Mouse (Mus musculus): ENCODE data around the gene Tnfrsf19.

Gene Tnfrsf19

DNA sequence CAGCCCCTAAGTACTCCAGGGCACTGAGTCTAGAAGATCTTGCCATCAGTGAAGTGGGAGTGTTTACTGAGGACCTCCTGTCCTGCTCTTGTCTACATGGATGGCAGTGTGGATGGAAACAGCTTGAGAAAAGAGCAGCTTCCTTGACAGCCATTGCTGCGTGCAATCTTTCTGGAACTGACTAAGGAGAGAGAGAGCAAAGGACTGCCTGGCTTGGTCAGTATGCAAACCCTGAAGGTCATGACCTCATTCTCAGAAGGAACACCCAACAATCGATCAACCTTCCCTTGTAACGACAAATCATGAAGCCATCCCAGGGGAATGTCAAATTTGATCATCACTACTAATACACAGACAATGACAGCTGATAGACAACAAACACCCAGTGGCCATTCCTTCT lies 70.1 kb downstream of the Tnfrsf19 start:
- no peak for ATAC-seq (ENCODE audit: insufficient number of reproducible peaks, low FRiP score, low TSS enrichment)

DNA sequence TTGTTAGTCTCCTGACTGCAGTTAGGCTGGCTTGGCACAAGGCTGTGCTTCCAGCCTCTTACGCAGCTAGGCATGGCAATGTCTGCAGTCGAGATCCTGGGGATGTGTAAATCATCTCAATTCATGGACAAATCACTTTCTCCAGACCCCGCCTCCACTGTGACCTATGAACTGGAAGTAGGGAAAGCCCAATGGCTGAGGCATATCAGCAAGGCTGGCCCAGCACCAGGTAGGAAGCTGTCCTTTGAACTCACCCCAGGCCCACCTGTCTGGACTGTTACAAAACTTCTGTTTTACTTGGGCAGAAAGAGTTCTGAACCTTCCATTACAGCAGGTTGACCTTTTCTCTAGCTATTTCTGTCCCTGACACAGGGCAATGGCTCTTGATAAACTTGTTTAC lies 70.6 kb downstream of the Tnfrsf19 start:
- ATAC-seq (ENCODE audit: insufficient number of reproducible peaks, low FRiP score, low TSS enrichment): no peak

- ATAC-seq (ENCODE audit: insufficient number of reproducible peaks, low FRiP score, low TSS enrichment): no peak
These were observed 75.3 kb downstream of the Tnfrsf19 start for GRCm38 (mm10) chr14:60970961-60971360.

- no peak for ATAC-seq (ENCODE audit: insufficient number of reproducible peaks, low FRiP score, low TSS enrichment)
These were observed 80.2 kb downstream of the Tnfrsf19 start for GRCm38 (mm10) chr14:60966061-60966460.

- ATAC-seq (ENCODE audit: insufficient number of reproducible peaks, low FRiP score, low TSS enrichment): no peak
These were observed 82.1 kb downstream of the Tnfrsf19 start for GRCm38 (mm10) chr14:60964016-60964810.

DNA sequence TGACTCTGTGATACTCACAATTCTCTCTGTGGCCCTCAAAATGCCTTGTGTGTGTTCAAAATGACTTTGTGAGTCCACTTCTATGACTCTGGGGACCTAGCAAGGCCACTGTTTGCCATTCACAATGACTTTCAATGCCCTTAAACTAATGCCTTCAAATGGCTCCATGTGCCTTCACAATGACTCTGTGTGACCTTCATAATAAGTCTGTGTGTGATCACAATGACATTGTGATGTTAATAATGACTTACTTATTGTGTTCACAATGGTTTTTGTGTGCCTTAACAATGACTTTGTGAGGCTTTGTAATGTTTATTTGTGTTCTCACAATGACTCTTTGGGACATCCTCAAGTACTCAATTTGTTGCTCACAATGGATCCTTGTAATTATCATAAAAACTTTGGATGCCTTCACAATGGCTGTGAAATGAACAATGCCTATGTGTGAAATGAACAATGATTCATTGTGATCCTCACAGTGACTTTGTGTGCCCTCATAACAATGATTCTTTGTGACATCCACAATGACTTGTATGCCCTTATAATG lies 88.6 kb downstream of the Tnfrsf19 start:
- ATAC-seq (ENCODE audit: insufficient number of reproducible peaks, low FRiP score, low TSS enrichment): no peak

DNA sequence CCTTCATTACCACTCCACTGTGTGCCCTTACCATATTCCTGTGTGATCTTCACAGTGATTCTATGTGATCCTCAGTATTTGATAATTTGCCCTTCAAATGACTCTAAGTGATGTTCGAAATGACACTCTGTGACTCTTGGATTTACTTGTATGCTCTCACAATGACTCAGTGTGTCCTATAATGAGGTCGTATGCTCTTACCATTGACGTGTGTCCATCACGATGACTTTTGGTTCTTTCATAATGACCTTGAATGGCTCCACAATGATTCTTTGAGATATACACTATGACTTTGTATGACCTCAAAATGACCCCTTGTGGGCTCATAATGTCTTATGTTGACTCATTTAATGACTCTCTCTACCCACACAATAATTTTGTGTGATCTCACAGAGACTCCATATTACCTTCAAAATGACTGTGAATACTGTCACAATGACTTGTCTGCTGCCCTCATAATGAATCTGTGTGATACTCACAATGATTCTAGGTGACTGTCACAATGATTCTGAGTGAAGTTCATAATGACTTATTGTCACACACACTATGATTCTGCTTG lies 108.7 kb downstream of the Tnfrsf19 start:
- no peak for ATAC-seq (ENCODE audit: insufficient number of reproducible peaks, low FRiP score, low TSS enrichment)

GRCm38 (mm10) chr14:60935705-60936104 lies 110.6 kb downstream of the Tnfrsf19 start:
- no peak for ATAC-seq (ENCODE audit: insufficient number of reproducible peaks, low FRiP score, low TSS enrichment)

- no peak for ATAC-seq (ENCODE audit: insufficient number of reproducible peaks, low FRiP score, low TSS enrichment)
These were observed 120.3 kb downstream of the Tnfrsf19 start for GRCm38 (mm10) chr14:60926011-60926410.

- ATAC-seq (ENCODE audit: insufficient number of reproducible peaks, low FRiP score, low TSS enrichment): no peak
These were observed 129.6 kb downstream of the Tnfrsf19 start for GRCm38 (mm10) chr14:60916661-60917060.

All from cerebellum, adult (tissue).